In genomic region chr12:77657878-77658277, GRCm38 (mm10) we compare ENCODE assay signal across 23 mouse cellular contexts.
DNase-seq lines count a peak whose midpoint lies in the region; ATAC-seq and TF ChIP-seq lines count a peak whose summit lies in the region.
"Had no signal": no experiment of that assay in that cellular context is flagged by ENCODE, and none has a peak within 500 bp of the region (broad histone marks: within the 10 kb centered on the region; RNA-seq: fewer than 3 reads in every experiment).

No protein-coding gene starts in this region.

- peaks cover 2% of the 10 kb centered on the region; the same call in 1 of the 2 replicates for H3K27me3 ChIP-seq in midbrain, embryonic 11.5 days (ENCODE audit: control insufficient read depth, insufficient read depth, low read length)
- no peaks in the 10 kb centered on the region for H3K27me3 ChIP-seq in midbrain, postnatal 0 days (ENCODE audit: insufficient read depth, low read length)
- H3K27me3 ChIP-seq: embryonic facial prominence, embryonic 12.5 days; embryonic facial prominence, embryonic 15.5 days had no signal

- peak; percentile 77 for DNase-seq in embryo, embryonic 10 days (ENCODE audit: low spot score)
- DNase-seq in embryo, embryonic 11 days, result no peak
- no peak for DNase-seq in midbrain, embryonic 11.5 days (ENCODE audit: low spot score, missing footprints)
- no peak for DNase-seq in midbrain, postnatal 0 days (ENCODE audit: low spot score)
- DNase-seq in embryo, embryonic 10.5 days (ENCODE audit: low spot score), result peak; percentile 67
- DNase-seq in right cerebral cortex, postnatal 4 days, result no peak
- DNase-seq: adrenal gland, adult 8-10 months; adrenal gland, postnatal 25 days; cerebellum, adult 11-12 months; cerebellum, adult 8-10 months; cerebellum, postnatal 10 days; cerebellum, postnatal 36 days; forebrain, postnatal 0 days; gastrocnemius, adult 2 months; gastrocnemius, postnatal 14 days; heart, adult 11 months had no signal

- H3K4me3 ChIP-seq in midbrain, embryonic 11.5 days (ENCODE audit: low read depth, low read length), result no peak overlapping the region
- H3K4me3 ChIP-seq in midbrain, postnatal 0 days (ENCODE audit: low read depth, low read length), result no peak overlapping the region
- H3K4me3 ChIP-seq: embryonic facial prominence, embryonic 12.5 days; embryonic facial prominence, embryonic 15.5 days; gastrocnemius, adult 2 months had no signal

- no peaks in the 10 kb centered on the region for H3K36me3 ChIP-seq in midbrain, embryonic 11.5 days (ENCODE audit: control insufficient read depth, insufficient read depth, low read length)
- H3K36me3 ChIP-seq in midbrain, postnatal 0 days (ENCODE audit: insufficient read depth, low read length), result no peaks in the 10 kb centered on the region
- H3K36me3 ChIP-seq: embryonic facial prominence, embryonic 12.5 days; embryonic facial prominence, embryonic 15.5 days had no signal

- no peak overlapping the region for H3K4me2 ChIP-seq in midbrain, embryonic 11.5 days
- no peak overlapping the region for H3K4me2 ChIP-seq in midbrain, postnatal 0 days (ENCODE audit: low read depth, low read length, poor library complexity, severe bottlenecking)
- H3K4me2 ChIP-seq: embryonic facial prominence, embryonic 12.5 days; embryonic facial prominence, embryonic 15.5 days; heart, embryonic 11.5 days; hindbrain, embryonic 14.5 days had no signal

- no peak overlapping the region for H3K9ac ChIP-seq in midbrain, embryonic 11.5 days (ENCODE audit: low read length)
- no peak overlapping the region for H3K9ac ChIP-seq in midbrain, postnatal 0 days (replicated peaks; ENCODE audit: low read length, poor library complexity, severe bottlenecking)
- H3K9ac ChIP-seq: embryonic facial prominence, embryonic 12.5 days; embryonic facial prominence, embryonic 15.5 days; forebrain, postnatal 0 days; hindbrain, embryonic 14.5 days had no signal

- H3K9me3 ChIP-seq in midbrain, embryonic 11.5 days (ENCODE audit: control insufficient read depth, low read length), result no peaks in the 10 kb centered on the region
- H3K9me3 ChIP-seq in midbrain, postnatal 0 days (ENCODE audit: low read length), result no peaks in the 10 kb centered on the region
- H3K9me3 ChIP-seq: embryonic facial prominence, embryonic 12.5 days; embryonic facial prominence, embryonic 15.5 days had no signal

- peaks cover 14% of the 10 kb centered on the region for H3K4me1 ChIP-seq in midbrain, embryonic 11.5 days (ENCODE audit: control insufficient read depth, insufficient read depth, low read length)
- H3K4me1 ChIP-seq in midbrain, postnatal 0 days (ENCODE audit: insufficient read depth, low read length), result peaks cover 10% of the 10 kb centered on the region; the same call in 1 of the 2 replicates
- H3K4me1 ChIP-seq: embryonic facial prominence, embryonic 12.5 days; embryonic facial prominence, embryonic 15.5 days had no signal

- ATAC-seq in midbrain, embryonic 11.5 days (ENCODE audit: low FRiP score), result peak; percentile 46; the same call in 1 of the 2 replicates
- no peak for ATAC-seq in midbrain, postnatal 0 days (ENCODE audit: low FRiP score)
- ATAC-seq: activated CD4-positive, CD25-positive, alpha-beta regulatory T cell, adult 4 months; hindbrain, postnatal 0 days; inflammation-experienced regulatory T-cells, adult 6 months had no signal

- no peak for TF ChIP-seq CTCF in midbrain, postnatal 0 days (IDR thresholded peaks at IDR 0.05)

- 12% methylated on average over 3 of the region's 3 CpGs for WGBS in midbrain, embryonic 11.5 days
- WGBS in midbrain, postnatal 0 days, result 26% methylated on average over 3 of the region's 3 CpGs

- H3K27ac ChIP-seq in midbrain, embryonic 11.5 days (ENCODE audit: low read depth, low read length), result no peak overlapping the region
- H3K27ac ChIP-seq in midbrain, postnatal 0 days (ENCODE audit: low read depth, low read length), result no peak overlapping the region
- H3K27ac ChIP-seq: embryonic facial prominence, embryonic 12.5 days; embryonic facial prominence, embryonic 15.5 days; gastrocnemius, adult 2 months; hindbrain, embryonic 14.5 days; hindbrain, postnatal 0 days had no signal

Comparison
In these comparisons a context has a peak if more than half of its experiments do, and no peak if none do; other contexts are left out.
1. DNase-seq: peak in embryo, embryonic 10 days (single experiment) and embryo, embryonic 10.5 days (single experiment); none in embryo, embryonic 11 days (single experiment), midbrain, embryonic 11.5 days (single experiment), midbrain, postnatal 0 days (single experiment) and right cerebral cortex, postnatal 4 days (single experiment).